Mouse (Mus musculus) limb, embryonic 12.5 days (tissue): ENCODE results near the gene Krtap24-1. TPM values are rescaled to one million over a fixed set of nuclear protein-coding genes. Genes with fewer than 3 reads are reported as not detected.

Source experiments
- ATAC-seq: fragments of 200-750 bp; cut with Nextera tagmentation; 2 replicates; pipeline ENCODE4 v1.8.0; 2017; ENCODE audit warnings: low read depth, moderate TSS enrichment; ENCODE audit not compliant: insufficient number of reproducible peaks, insufficient read depth, low FRiP score, low TSS enrichment
- H3K27ac ChIP-seq: fragments of 300-500 bp; sonication (generic); 2 replicates; pipeline ENCODE4 v1.5.1; 2016; ENCODE audit warnings: mild to moderate bottlenecking, moderate library complexity
- H3K27me3 ChIP-seq: fragments of 300-500 bp; sonication (generic); 2 replicates; pipeline ENCODE4 v1.6.1; 2016; ENCODE audit warnings: mild to moderate bottlenecking, moderate library complexity
- H3K36me3 ChIP-seq: fragments of 300-500 bp; sonication (generic); 2 replicates; pipeline ENCODE4 v1.6.1; 2016; ENCODE audit warnings: mild to moderate bottlenecking, moderate library complexity
- H3K4me1 ChIP-seq: fragments of 300-500 bp; sonication (generic); replicated peaks from 2 replicates; pipeline ENCODE4 v1.6.1; 2016
- H3K4me2 ChIP-seq: fragments of 300-500 bp; sonication (generic); 2 replicates; pipeline ENCODE4 v1.6.1; 2016; ENCODE audit warnings: mild to moderate bottlenecking, moderate library complexity
- H3K4me3 ChIP-seq: fragments of 300-500 bp; sonication (generic); replicated peaks from 2 replicates; pipeline ENCODE4 v1.5.1; 2016; ENCODE audit warnings: mild to moderate bottlenecking
- H3K9ac ChIP-seq: fragments of 300-500 bp; sonication (generic); replicated peaks from 2 replicates; pipeline ENCODE4 v1.6.1; 2016; ENCODE audit warnings: mild to moderate bottlenecking, moderate library complexity
- H3K9me3 ChIP-seq: fragments of 300-500 bp; sonication (generic); 2 replicates; pipeline ENCODE4 v1.6.1; 2016; ENCODE audit warnings: mild to moderate bottlenecking, moderate library complexity
- WGBS: fragments of 180-500 bp; shearing (Covaris S2); methylation state at CpG from one replicate; pipeline ENCODE4 v1.1.7; 2016; 5-methylcytosine and 5-hydroxymethylcytosine counted together
- polyA plus RNA-seq: library from polyadenylated mRNA; unstranded; fragments of >200 nt; fragmentation: Nextera tagmentation; extraction: Ambion mirVana; gene quantifications from 2 replicates; pipeline ENCODE4 v1.2.1, GENCODE M21; 2016

The Krtap24-1 gene
- polyA plus RNA-seq, 1 experiment from 2014 or later, result not detected

DNA sequence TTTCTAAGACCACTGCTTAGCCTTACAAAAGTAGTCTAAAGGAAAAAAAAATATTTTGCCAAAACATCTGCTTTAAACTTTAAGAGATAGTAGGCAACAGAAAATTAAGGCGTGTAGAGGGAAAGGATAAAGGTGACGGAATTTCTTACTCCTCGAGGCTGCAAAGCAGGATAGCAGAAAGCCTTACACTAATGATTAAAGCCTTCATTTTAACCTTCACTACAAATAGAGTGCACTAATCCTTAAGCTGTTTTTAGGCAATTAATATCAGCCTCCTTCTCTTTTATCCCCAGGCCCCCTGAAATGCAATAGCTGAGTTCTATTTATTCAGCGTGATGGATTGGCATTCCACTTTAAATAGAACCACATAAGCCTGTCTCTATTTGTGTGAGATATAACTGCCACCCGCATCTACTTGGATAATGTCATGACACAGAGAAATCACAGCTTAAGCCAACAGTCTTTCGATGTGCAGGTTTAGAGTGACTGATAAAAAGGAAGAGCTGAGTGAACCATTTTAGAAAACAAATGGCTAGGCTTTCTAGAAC lies 50.4 kb downstream of the Krtap24-1 start:
- H3K9me3 ChIP-seq, result no peaks in the 10 kb centered on the region
- 54% methylated on average over 6 of the region's 6 CpGs for WGBS
- H3K4me2 ChIP-seq, result no peak overlapping the region
- H3K27ac ChIP-seq, result no peak overlapping the region
- H3K36me3 ChIP-seq, result no peaks in the 10 kb centered on the region
- H3K9ac ChIP-seq, result no peak overlapping the region
- ATAC-seq, result no peak
- no peaks in the 10 kb centered on the region for H3K4me1 ChIP-seq
- H3K27me3 ChIP-seq, result no peaks in the 10 kb centered on the region
- no peak overlapping the region for H3K4me3 ChIP-seq

Other genes starting within 250 kb of the Krtap24-1 start
- gene Cldn17, start 105.3 kb downstream of the Krtap24-1 start, polyA plus RNA-seq, result not detected in 2 replicates
- gene Cldn8, start 49.1 kb downstream of the Krtap24-1 start, polyA plus RNA-seq, result 2.8 and 3.6 TPM in 2 replicates
- gene 2310079G19Rik, start 15.4 kb upstream of the Krtap24-1 start, polyA plus RNA-seq, result not detected in 2 replicates
- gene Krtap26-1, start 35.5 kb upstream of the Krtap24-1 start, polyA plus RNA-seq, result not detected in 2 replicates
- not detected in 2 replicates for gene Krtap27-1, start 59.4 kb upstream of the Krtap24-1 start, polyA plus RNA-seq
- not detected in 2 replicates for gene 2310061N02Rik, start 95.7 kb upstream of the Krtap24-1 start, polyA plus RNA-seq
- gene Krtap13-1, start 116.6 kb upstream of the Krtap24-1 start, polyA plus RNA-seq, result not detected in 2 replicates
- not detected in 2 replicates for gene Krtap13, start 139.4 kb upstream of the Krtap24-1 start, polyA plus RNA-seq
- not detected in 2 replicates for gene 2310034C09Rik, start 146.6 kb upstream of the Krtap24-1 start, polyA plus RNA-seq
- not detected in 2 replicates for gene 2310057N15Rik, start 161.9 kb upstream of the Krtap24-1 start, polyA plus RNA-seq
- gene Gm5965, start 165.6 kb upstream of the Krtap24-1 start, polyA plus RNA-seq, result not detected in 2 replicates
- gene Gm20741, start 199.9 kb upstream of the Krtap24-1 start, polyA plus RNA-seq, result not detected in 2 replicates
- gene Krtap15, start 207.9 kb upstream of the Krtap24-1 start, polyA plus RNA-seq, result 0.25 and 0.26 TPM in 2 replicates
- not detected in 2 replicates for gene Krtap14, start 213.9 kb upstream of the Krtap24-1 start, polyA plus RNA-seq